Mouse (Mus musculus) hindlimb bud, embryonic 11.5 days (tissue): ENCODE measurements at regions not wholly inside any gene's neighbourhood (a gene's known extent, or its start where the extent isn't known, plus 50 kb on each side); places are given as distances from the start of the nearest gene placed in this dataset.

Experiments used
- DNase-seq: peaks from one replicate; pipeline ENCODE4 v3.0.0-alpha.2; 2012; ENCODE audit warnings: low read depth, low spot score; ENCODE audit errors: extremely low spot score

GRCm38 (mm10) chr3:15110037-15110748 lies 221.9 kb downstream of the Gm9733 start:
- no peak for DNase-seq

GRCm38 (mm10) chr3:15112177-15112838 lies 219.8 kb downstream of the Gm9733 start:
- no peak for DNase-seq

GRCm38 (mm10) chr3:15118634-15119356 lies 213.3 kb downstream of the Gm9733 start:
- DNase-seq = no peak

GRCm38 (mm10) chr3:15126736-15127135 lies 205.4 kb downstream of the Gm9733 start:
- DNase-seq = no peak

GRCm38 (mm10) chr3:15128370-15128769 lies 203.7 kb downstream of the Gm9733 start:
- no peak for DNase-seq

GRCm38 (mm10) chr3:15128960-15129359 lies 203.1 kb downstream of the Gm9733 start:
- DNase-seq = no peak

- no peak for DNase-seq
Observed at GRCm38 (mm10) chr3:15129729-15130369, 202.3 kb downstream of the Gm9733 start.

GRCm38 (mm10) chr3:15132136-15132535 lies 200.0 kb downstream of the Gm9733 start:
- DNase-seq = no peak

- DNase-seq = no peak
Observed at GRCm38 (mm10) chr3:15139550-15139949, 192.6 kb downstream of the Gm9733 start.

- no peak for DNase-seq
Observed at GRCm38 (mm10) chr3:15153710-15154109, 178.4 kb downstream of the Gm9733 start.

GRCm38 (mm10) chr3:15154153-15154552 lies 177.9 kb downstream of the Gm9733 start:
- DNase-seq = no peak

- no peak for DNase-seq
Observed at GRCm38 (mm10) chr3:15156681-15157080, 175.4 kb downstream of the Gm9733 start.

GRCm38 (mm10) chr3:15157842-15158241 lies 174.3 kb downstream of the Gm9733 start:
- DNase-seq = no peak

GRCm38 (mm10) chr3:15158926-15159325 lies 173.2 kb downstream of the Gm9733 start:
- DNase-seq = no peak

- DNase-seq = no peak
Observed at GRCm38 (mm10) chr3:15159965-15160714, 172.0 kb downstream of the Gm9733 start.

GRCm38 (mm10) chr3:15175811-15176210 lies 156.3 kb downstream of the Gm9733 start:
- DNase-seq = no peak

- DNase-seq = no peak
Observed at GRCm38 (mm10) chr3:15179079-15179812, 152.9 kb downstream of the Gm9733 start.

GRCm38 (mm10) chr3:15181111-15181510 lies 151.0 kb downstream of the Gm9733 start:
- no peak for DNase-seq

GRCm38 (mm10) chr3:15186731-15187130 lies 145.4 kb downstream of the Gm9733 start:
- DNase-seq = no peak

- DNase-seq = peak; percentile 46
Observed at GRCm38 (mm10) chr3:15194362-15194761, 137.7 kb downstream of the Gm9733 start.
